Mouse (Mus musculus) myocyte (in vitro differentiated cells): Measurements from ENCODE around the gene Sptbn4.

Source experiments
- CEBPB ChIP-seq: IDR thresholded peaks from 2 replicates; pipeline ENCODE4 v1.6.1; 2011; ENCODE audit warnings: mild to moderate bottlenecking, moderate library complexity; ENCODE audit not compliant: poor library complexity, insufficient read depth, severe bottlenecking
- E2F4 ChIP-seq: IDR thresholded peaks from one replicate; pipeline ENCODE4 v1.6.1; 2011; ENCODE audit warnings: mild to moderate bottlenecking, control low read depth, moderate library complexity; ENCODE audit not compliant: insufficient read depth
- MAX ChIP-seq: IDR thresholded peaks from one replicate; pipeline ENCODE4 v1.6.1; 2011; ENCODE audit warnings: low read depth, mild to moderate bottlenecking, control low read depth
- MYOD1 ChIP-seq, 3 experiments: IDR thresholded peaks; one replicate each; pipeline ENCODE4 v1.6.1; 2011; ENCODE audit warnings: control low read depth in 2 of 3, low read depth in 2 of 3, mild to moderate bottlenecking in 2 of 3, moderate library complexity in 1 of 3; ENCODE audit not compliant: insufficient read length in 2 of 3, control insufficient read depth in 1 of 3
- MYOG ChIP-seq, 3 experiments: IDR thresholded peaks; one replicate each; pipeline ENCODE4 v1.6.1; 2011; ENCODE audit warnings: control low read depth in 2 of 3, low read depth in 2 of 3, mild to moderate bottlenecking in 2 of 3; ENCODE audit not compliant: insufficient read length in 2 of 3, control insufficient read depth in 1 of 3, insufficient read depth in 1 of 3
- POLR2A ChIP-seq: IDR thresholded peaks from one replicate; pipeline ENCODE4 v1.6.1; 2011; ENCODE audit warnings: low read depth, mild to moderate bottlenecking, control low read depth, moderate library complexity; ENCODE audit not compliant: insufficient read length
- POLR2AphosphoS2 ChIP-seq: IDR thresholded peaks from one replicate; pipeline ENCODE4 v1.6.1; 2011; ENCODE audit warnings: low read depth, control low read depth; ENCODE audit not compliant: insufficient read length
- SRF ChIP-seq: IDR thresholded peaks from one replicate; pipeline ENCODE4 v1.6.1; 2011; ENCODE audit warnings: low read depth; ENCODE audit not compliant: control insufficient read depth, insufficient read length
- TCF12 ChIP-seq: IDR thresholded peaks from one replicate; pipeline ENCODE4 v1.6.1; 2011; ENCODE audit warnings: mild to moderate bottlenecking, control low read depth; ENCODE audit not compliant: poor library complexity, insufficient read depth, severe bottlenecking
- TCF3 ChIP-seq: IDR thresholded peaks from one replicate; pipeline ENCODE4 v1.6.1; 2011; ENCODE audit warnings: low read depth, control low read depth; ENCODE audit not compliant: insufficient read length
- USF1 ChIP-seq: IDR thresholded peaks from one replicate; pipeline ENCODE4 v1.6.1; 2011; ENCODE audit warnings: low read depth, mild to moderate bottlenecking, control low read depth, moderate library complexity

GRCm38 (mm10) chr7:27335928-27336823 is 111.3 kb downstream of the Sptbn4 start:
- TF ChIP-seq E2F4 = no peak
- TF ChIP-seq CEBPB = no peak
- TF ChIP-seq POLR2A = peak; percentile 88
- no peak for TF ChIP-seq TCF3
- no peak for TF ChIP-seq TCF12
- no peak for TF ChIP-seq MAX
- TF ChIP-seq USF1 = no peak
- TF ChIP-seq MYOD1 (IDR thresholded peaks at IDR 0.05; ENCODE audit: control insufficient read depth in 1 of 3, insufficient read length in 2 of 3, low read depth in 2 of 3) = no peak
- peak; percentile 88 for TF ChIP-seq POLR2AphosphoS2
- TF ChIP-seq SRF = no peak
- TF ChIP-seq MYOG (IDR thresholded peaks at IDR 0.05; ENCODE audit: control insufficient read depth in 1 of 3, insufficient read depth in 1 of 3, insufficient read length in 2 of 3, low read depth in 2 of 3) = no peak
